Mouse (Mus musculus): ENCODE results near the gene Tor1b. TPM values are rescaled to one million over a fixed set of nuclear protein-coding genes. Genes with fewer than 3 reads are reported as not detected.
A peak's percentile ranks its signal among the peaks of the same experiment; 100 is the strongest.
"Not testable (repeated sequence)": the region's sequence is repeated elsewhere in the genome, so short reads cannot be mapped to it uniquely, and the experiment has no call there.

The Tor1b gene
- total RNA-seq, 2 experiments from 2014 or later: 28.0 to 32.9 TPM

- DNase-seq (ENCODE audit: extremely low spot score in 1 of 2, low spot score in 2 of 2): peak; percentile 70 to 82
- peak; percentile 96 for TF ChIP-seq CTCF (IDR thresholded peaks at IDR 0.05)
- intact Hi-C loops (cut with DNase I): loop anchor here (1.0 to 2.0 kb wide), 4 partner anchors 44 to 499 kb away; no protein-coding TSS in a partner anchor
- H3K27ac ChIP-seq: no peak overlapping the region
- H3K4me3 ChIP-seq: no peak overlapping the region
These were observed 18.8 kb upstream of the Tor1b start for GRCm38 (mm10) chr2:30933917-30934450.

- TF ChIP-seq CTCF (IDR thresholded peaks at IDR 0.05): no peak
- Histone ChIP-seq H3K27ac (no peak overlapping the region), H3K4me3 (no peak overlapping the region)
- DNase-seq (ENCODE audit: extremely low spot score in 1 of 2, low spot score in 2 of 2): no peak
- intact Hi-C loops (cut with DNase I): no loop called here
These were observed 16.0 kb upstream of the Tor1b start for GRCm38 (mm10) chr2:30936808-30937207.

- Histone ChIP-seq H3K27ac (no peak overlapping the region), H3K4me3 (no peak overlapping the region)
- DNase-seq (ENCODE audit: extremely low spot score in 1 of 2, low spot score in 2 of 2): no peak
- no peak for TF ChIP-seq CTCF (IDR thresholded peaks at IDR 0.05)
- intact Hi-C loops (cut with DNase I): no loop called here
These were observed 15.0 kb upstream of the Tor1b start for GRCm38 (mm10) chr2:30937731-30938130.

- intact Hi-C loops (cut with DNase I): no loop called here
- no peak for DNase-seq (ENCODE audit: extremely low spot score in 1 of 2, low spot score in 2 of 2)
- H3K4me3 ChIP-seq: no peak overlapping the region
- H3K27ac ChIP-seq: no peak overlapping the region
- TF ChIP-seq CTCF (IDR thresholded peaks at IDR 0.05): no peak
These were observed 14.2 kb upstream of the Tor1b start for GRCm38 (mm10) chr2:30938574-30938991.

- DNase-seq (ENCODE audit: extremely low spot score in 1 of 2, low spot score in 2 of 2): no peak
- intact Hi-C loops (cut with DNase I): no loop called here
- TF ChIP-seq CTCF (IDR thresholded peaks at IDR 0.05): no peak
- Histone ChIP-seq H3K27ac (no peak overlapping the region), H3K4me3 (no peak overlapping the region)
These were observed 11.2 kb upstream of the Tor1b start for GRCm38 (mm10) chr2:30941586-30941985.

GRCm38 (mm10) chr2:30942116-30942515, 10.6 kb upstream of the Tor1b start:
- DNase-seq (ENCODE audit: extremely low spot score in 1 of 2, low spot score in 2 of 2); intact Hi-C loops (cut with DNase I); H3K27ac ChIP-seq: not testable (repeated sequence)
- H3K4me3 ChIP-seq: peak overlapping the region; percentile 53; the same call in 1 of the 2 replicates

GRCm38 (mm10) chr2:30942603-30943011, 10.2 kb upstream of the Tor1b start:
- peak; percentile 91 for TF ChIP-seq CTCF (IDR thresholded peaks at IDR 0.05)

GRCm38 (mm10) chr2:30952457-30952823, 319 bp upstream of the Tor1b start:
- DNase-seq (ENCODE audit: extremely low spot score in 1 of 2, low spot score in 2 of 2): no peak
- TF ChIP-seq CTCF (IDR thresholded peaks at IDR 0.05): no peak
- H3K27ac ChIP-seq: no peak overlapping the region; the same call in 1 of the 2 replicates
- H3K4me3 ChIP-seq: peak overlapping the region; percentile 95
- intact Hi-C loops (cut with DNase I): no loop called here

More at GRCm38 (mm10) chr2:30942603-30943011, 10.2 kb upstream of the Tor1b start:
- H3K27ac ChIP-seq: no peak overlapping the region
- peak; percentile 40 to 58 for DNase-seq (ENCODE audit: extremely low spot score in 1 of 2, low spot score in 2 of 2)
- peak overlapping the region; percentile 53 for H3K4me3 ChIP-seq
- intact Hi-C loops (cut with DNase I): no loop called here

GRCm38 (mm10) chr2:30954797-30955196, 2.0 kb downstream of the Tor1b start:
- TF ChIP-seq CTCF (IDR thresholded peaks at IDR 0.05): no peak
- Histone ChIP-seq H3K4me3 (no peak overlapping the region), H3K27ac (no peak overlapping the region)
- intact Hi-C loops (cut with DNase I): no loop called here
- no peak for DNase-seq (ENCODE audit: extremely low spot score in 1 of 2, low spot score in 2 of 2)

GRCm38 (mm10) chr2:30957511-30957910, 4.8 kb downstream of the Tor1b start:
- H3K27ac ChIP-seq: no peak overlapping the region
- no peak for TF ChIP-seq CTCF (IDR thresholded peaks at IDR 0.05)
- no peak for DNase-seq (ENCODE audit: extremely low spot score in 1 of 2, low spot score in 2 of 2)
- intact Hi-C loops (cut with DNase I): no loop called here
- no peak overlapping the region for H3K4me3 ChIP-seq

- intact Hi-C loops (cut with DNase I): no loop called here
- no peak for DNase-seq (ENCODE audit: extremely low spot score in 1 of 2, low spot score in 2 of 2)
- Histone ChIP-seq H3K27ac (no peak overlapping the region), H3K4me3 (no peak overlapping the region)
- no peak for TF ChIP-seq CTCF (IDR thresholded peaks at IDR 0.05)
These were observed 6.0 kb downstream of the Tor1b start for GRCm38 (mm10) chr2:30958726-30959125.

GRCm38 (mm10) chr2:30959856-30960255, 7.1 kb downstream of the Tor1b start:
- no peak for TF ChIP-seq CTCF (IDR thresholded peaks at IDR 0.05)
- intact Hi-C loops (cut with DNase I): no loop called here
- no peak for DNase-seq (ENCODE audit: extremely low spot score in 1 of 2, low spot score in 2 of 2)
- Histone ChIP-seq H3K27ac (no peak overlapping the region), H3K4me3 (no peak overlapping the region)

- no peak for TF ChIP-seq CTCF (IDR thresholded peaks at IDR 0.05)
- DNase-seq (ENCODE audit: extremely low spot score in 1 of 2, low spot score in 2 of 2): no peak
- Histone ChIP-seq H3K4me3 (no peak overlapping the region), H3K27ac (no peak overlapping the region)
- intact Hi-C loops (cut with DNase I): no loop called here
These were observed 10.0 kb downstream of the Tor1b start for GRCm38 (mm10) chr2:30962570-30963254.
